Mouse (Mus musculus) lung, postnatal 36 days (tissue): Measurements from ENCODE around the gene Pdss2.
"Not testable (repeated sequence)": the region's sequence is repeated elsewhere in the genome, so short reads cannot be mapped to it uniquely, and the experiment has no call there.

Experiments
- DNase-seq: peaks from one replicate; pipeline ENCODE4 v3.0.0; 2022; ENCODE audit warnings: mixed read lengths

The Pdss2 gene

GRCm38 (mm10) chr10:43378279-43378678 is 157.0 kb downstream of the Pdss2 start:
- DNase-seq: peak; percentile 67

GRCm38 (mm10) chr10:43378732-43379644 is 157.7 kb downstream of the Pdss2 start:
- DNase-seq: no peak

- DNase-seq: no peak
These were observed 161.4 kb downstream of the Pdss2 start for GRCm38 (mm10) chr10:43382660-43383059.

GRCm38 (mm10) chr10:43384623-43385022 is 163.3 kb downstream of the Pdss2 start:
- DNase-seq: no peak

GRCm38 (mm10) chr10:43392921-43393320 is 171.6 kb downstream of the Pdss2 start:
- DNase-seq: no peak

- DNase-seq: no peak
These were observed 172.5 kb downstream of the Pdss2 start for GRCm38 (mm10) chr10:43393818-43394217.

- DNase-seq: no peak
These were observed 174.5 kb downstream of the Pdss2 start for GRCm38 (mm10) chr10:43395824-43396223.

- no peak for DNase-seq
These were observed 178.5 kb downstream of the Pdss2 start for GRCm38 (mm10) chr10:43399596-43400316.

GRCm38 (mm10) chr10:43406107-43406506 is 184.8 kb downstream of the Pdss2 start:
- DNase-seq: no peak

GRCm38 (mm10) chr10:43406885-43407284 is 185.6 kb downstream of the Pdss2 start:
- no peak for DNase-seq

GRCm38 (mm10) chr10:43409506-43410230 is 188.4 kb downstream of the Pdss2 start:
- no peak for DNase-seq

- DNase-seq: not testable (repeated sequence)
These were observed 189.9 kb downstream of the Pdss2 start for GRCm38 (mm10) chr10:43411164-43411563.

GRCm38 (mm10) chr10:43417346-43417745 is 196.1 kb downstream of the Pdss2 start:
- DNase-seq: no peak

- DNase-seq: no peak
These were observed 199.6 kb downstream of the Pdss2 start for GRCm38 (mm10) chr10:43420660-43421413.

GRCm38 (mm10) chr10:43422061-43422770 is 200.9 kb downstream of the Pdss2 start:
- no peak for DNase-seq

GRCm38 (mm10) chr10:43424545-43424944 is 203.3 kb downstream of the Pdss2 start:
- peak; percentile 22 for DNase-seq

- no peak for DNase-seq
These were observed 209.3 kb downstream of the Pdss2 start for GRCm38 (mm10) chr10:43430606-43431005.

- DNase-seq: no peak
These were observed 213.0 kb downstream of the Pdss2 start for GRCm38 (mm10) chr10:43434326-43434725.

GRCm38 (mm10) chr10:43435757-43436156 is 214.5 kb downstream of the Pdss2 start:
- no peak for DNase-seq

GRCm38 (mm10) chr10:43439492-43439941 is 218.2 kb downstream of the Pdss2 start:
- DNase-seq: peak; percentile 39

GRCm38 (mm10) chr10:43440050-43440449 is 218.8 kb downstream of the Pdss2 start:
- DNase-seq: peak; percentile 24
